In the genomic region with DNA sequence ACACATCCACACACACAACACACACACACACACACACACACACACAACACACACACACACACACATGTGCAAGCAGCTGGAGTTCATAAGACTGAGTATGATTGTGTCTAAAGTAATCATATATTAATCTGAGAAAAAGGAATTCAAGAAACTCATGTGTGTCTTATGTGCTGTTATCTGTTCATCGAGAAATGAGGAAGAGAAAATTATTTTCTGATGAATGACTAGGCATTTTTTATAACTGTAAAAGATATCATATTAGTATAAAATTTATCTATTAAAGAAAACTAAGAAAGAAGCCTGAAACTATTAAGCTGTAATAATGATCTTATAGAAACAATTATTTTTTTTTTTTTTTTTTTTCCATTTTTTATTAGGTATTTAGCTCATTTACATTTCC, we compare ENCODE assay signal across 21 mouse cellular contexts.
DNase-seq lines count a peak whose midpoint lies in the region; ATAC-seq and TF ChIP-seq lines count a peak whose summit lies in the region.
"Had no signal": no experiment of that assay in that cellular context is flagged by ENCODE, and none has a peak within 500 bp of the region (broad histone marks: within the 10 kb centered on the region; RNA-seq: fewer than 3 reads in every experiment).

No protein-coding gene starts in this region.

- no peak for TF ChIP-seq POLR2A in MEL (IDR thresholded peaks at IDR 0.05; ENCODE audit: control insufficient read depth in 1 of 2, insufficient read depth in 1 of 2, low read depth in 1 of 2, low read length in 2 of 2, poor library complexity in 1 of 2)

- 88% methylated on average over 1 of the region's 1 CpGs for WGBS in hindbrain, embryonic 13.5 days

- H3K4me1 ChIP-seq in MEL (ENCODE audit: control insufficient read depth in 1 of 2, insufficient read depth in 2 of 2, low read length in 2 of 2): peaks cover 4 to 7% of the 10 kb centered on the region in 2 experiments; a peak in 3 of 4 replicates
- no peaks in the 10 kb centered on the region for H3K4me1 ChIP-seq in hindbrain, embryonic 13.5 days (replicated peaks)

- H3K9ac ChIP-seq in MEL (ENCODE audit: control insufficient read depth, low read depth, low read length, poor library complexity, severe bottlenecking): no peak overlapping the region
- no peak overlapping the region for H3K9ac ChIP-seq in hindbrain, embryonic 13.5 days

- H3K27ac ChIP-seq in MEL (ENCODE audit: control insufficient read depth, low read depth, low read length): peak overlapping the region; percentile 42; the same call in 1 of the 2 replicates
- H3K27ac ChIP-seq in gastrocnemius, adult 2 months: no peak overlapping the region
- no peak overlapping the region for H3K27ac ChIP-seq in hindbrain, embryonic 13.5 days

- no peak for TF ChIP-seq RAD21 in MEL (IDR thresholded peaks at IDR 0.05; ENCODE audit: low read depth, low read length)

- no peak for ATAC-seq in hindbrain, embryonic 13.5 days (ENCODE audit: low FRiP score)
- ATAC-seq: activated CD4-positive, CD25-positive, alpha-beta regulatory T cell, adult 4 months; CD4-positive, CD25-positive, alpha-beta regulatory T cell, adult 4 months; Patski had no signal

- H3K36me3 ChIP-seq in MEL (ENCODE audit: control insufficient read depth in 1 of 2, insufficient read depth in 2 of 2, low read length in 2 of 2): peaks cover 0 to 5% of the 10 kb centered on the region in 2 experiments; a peak in 2 of 4 replicates
- H3K36me3 ChIP-seq in hindbrain, embryonic 13.5 days: no peaks in the 10 kb centered on the region
- H3K36me3 ChIP-seq: G1E had no signal

- peak; percentile 79 to 83 for TF ChIP-seq EP300 in MEL (IDR thresholded peaks at IDR 0.05; ENCODE audit: low read depth in 1 of 2, low read length in 2 of 2)

- intact Hi-C loops in gastrocnemius, adult 2 months (cut with DNase I): no loop called here

- H3K79me2 ChIP-seq in MEL (ENCODE audit: control insufficient read depth, insufficient read depth, low read length, poor library complexity): no peaks in the 10 kb centered on the region

- peak; percentile 36 for DNase-seq in MEL (ENCODE audit: low read depth, low spot score)
- DNase-seq in MEL-GATA-1-ER (ENCODE audit: extremely low read depth, low read depth): peak; percentile 12
- no peak for DNase-seq in gastrocnemius, adult 2 months
- DNase-seq: adrenal gland, adult 2 months; adrenal gland, adult 8-10 months; adrenal gland, postnatal 10 days; adrenal gland, postnatal 14 days; adrenal gland, postnatal 25 days; adrenal gland, postnatal 36 days; B cell, adult 2 months; cerebellum, adult 11 months; cerebellum, adult 11-12 months; cerebellum, adult 18-20 months; cerebellum, adult 2 months; cerebellum, adult 8-10 months had no signal

- no peak overlapping the region for H3K4me2 ChIP-seq in hindbrain, embryonic 13.5 days

- no peak for TF ChIP-seq CTCF in MEL (IDR thresholded peaks at IDR 0.05 in 2 of 3, conservative IDR thresholded peaks at IDR 0.05 in 1 of 3; ENCODE audit: control insufficient read depth in 1 of 3, insufficient read depth in 1 of 3, low read depth in 2 of 3, low read length in 3 of 3, poor library complexity in 1 of 3, severe bottlenecking in 1 of 3)
- no peak for TF ChIP-seq CTCF in gastrocnemius, adult 2 months (IDR thresholded peaks at IDR 0.05)

- H3K27me3 ChIP-seq in MEL (ENCODE audit: control insufficient read depth in 1 of 2, insufficient read depth in 2 of 2, low read length in 2 of 2): no peaks in the 10 kb centered on the region
- H3K27me3 ChIP-seq in hindbrain, embryonic 13.5 days: no peaks in the 10 kb centered on the region
- H3K27me3 ChIP-seq: CH12.LX, Patski had no signal

- H3K4me3 ChIP-seq in MEL (ENCODE audit: control insufficient read depth in 1 of 2, insufficient read depth in 1 of 2, low read depth in 2 of 2, low read length in 2 of 2): no peak overlapping the region
- H3K4me3 ChIP-seq in gastrocnemius, adult 2 months: no peak overlapping the region
- H3K4me3 ChIP-seq in hindbrain, embryonic 13.5 days: no peak overlapping the region

- no peaks in the 10 kb centered on the region for H3K9me3 ChIP-seq in MEL (replicated peaks; ENCODE audit: insufficient read depth, low read length)
- no peaks in the 10 kb centered on the region for H3K9me3 ChIP-seq in hindbrain, embryonic 13.5 days
- H3K9me3 ChIP-seq: G1E had no signal

TF ChIP-seq in MEL, 35 proteins besides CTCF, POLR2A, EP300 and RAD21:
- TF ChIP-seq GATA1 (IDR thresholded peaks at IDR 0.05; ENCODE audit: low read depth, low read length) (peak; percentile 84), MYC (IDR thresholded peaks at IDR 0.05; ENCODE audit: low read depth, low read length) (no peak), GABPA (IDR thresholded peaks at IDR 0.05; ENCODE audit: low read depth, low read length) (peak; percentile 67; the same call in 1 of the 2 replicates), MAX (IDR thresholded peaks at IDR 0.05; ENCODE audit: low read length) (no peak), TCF12 (IDR thresholded peaks at IDR 0.05; ENCODE audit: low read depth, low read length) (peak; percentile 33; the same call in 1 of the 2 replicates), ETS1 (IDR thresholded peaks at IDR 0.05; ENCODE audit: low read depth, low read length) (peak; percentile 29; the same call in 1 of the 2 replicates), CHD2 (IDR thresholded peaks at IDR 0.05; ENCODE audit: low read length) (no peak), MEF2A (IDR thresholded peaks at IDR 0.05; ENCODE audit: extremely low read depth, insufficient replicate concordance, low read depth, low read length, poor library complexity, severe bottlenecking) (no peak), ZC3H11A (IDR thresholded peaks at IDR 0.05; ENCODE audit: low read depth, low read length) (no peak), NRF1 (IDR thresholded peaks at IDR 0.05; ENCODE audit: insufficient read depth, low read depth, low read length, poor library complexity, severe bottlenecking) (no peak), SMC3 (IDR thresholded peaks at IDR 0.05; ENCODE audit: low read depth, low read length) (no peak)
